Mouse (Mus musculus) erythroblast, embryonic 14.5 days (primary cell): Measurements from ENCODE around the gene Myo15.

Experiments used
- GATA1 ChIP-seq: IDR thresholded peaks from 2 replicates; pipeline ENCODE4 v1.6.1; 2012; ENCODE audit warnings: low read length, inconsistent platforms, mixed read lengths
- TAL1 ChIP-seq: IDR thresholded peaks from 3 replicates; pipeline ENCODE4 v1.6.1; 2012; ENCODE audit warnings: low read length, inconsistent platforms, mixed read lengths

GRCm38 (mm10) chr11:60474534-60474933 lies 5.4 kb downstream of the Myo15 start:
- TF ChIP-seq GATA1 (no peak), TAL1 (no peak)
